Mouse (Mus musculus) ovary, postnatal 14 days (tissue): ENCODE results near the gene Nme7.

Experiments used
- DNase-seq: peaks from one replicate; pipeline ENCODE4 v3.0.0; 2022; ENCODE audit warnings: low spot score

Nme7 gene

GRCm38 (mm10) chr1:164320731-164321130 is 16.8 kb downstream of the Nme7 start:
- no peak for DNase-seq

- no peak for DNase-seq
These were observed 17.5 kb downstream of the Nme7 start for GRCm38 (mm10) chr1:164321408-164321807.

DNA sequence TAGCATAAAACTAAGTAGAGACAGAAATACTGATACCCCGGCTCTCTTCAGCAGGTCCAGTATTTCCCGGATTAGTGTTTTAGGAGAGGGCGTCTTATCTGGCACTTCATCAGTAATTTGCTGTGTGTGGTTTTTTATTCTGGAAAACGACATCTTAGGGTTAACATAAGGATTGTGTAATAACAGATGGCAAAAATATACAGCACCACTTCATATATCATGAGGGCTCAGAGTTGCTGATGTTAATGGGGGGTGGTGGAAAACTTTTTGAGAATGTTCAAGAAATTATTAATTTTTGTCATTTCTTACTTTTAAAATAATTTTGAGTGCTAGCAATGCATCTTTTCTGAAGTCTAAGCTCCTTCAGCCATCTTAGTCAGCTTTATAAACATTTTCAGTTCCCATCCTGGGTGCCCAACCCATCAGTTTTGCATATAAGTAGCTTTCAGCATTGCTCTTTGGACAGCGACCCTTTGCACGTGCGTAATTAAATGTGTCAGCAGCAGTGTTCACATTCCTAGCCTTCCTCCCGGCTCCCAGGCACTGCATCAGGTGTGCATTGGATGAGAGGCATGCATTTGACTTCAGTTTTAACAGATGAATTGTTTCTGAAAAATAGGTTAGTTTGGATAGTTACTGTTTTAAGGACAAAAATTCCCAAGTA is 19.2 kb downstream of the Nme7 start:
- no peak for DNase-seq

GRCm38 (mm10) chr1:164324221-164324620 is 20.3 kb downstream of the Nme7 start:
- DNase-seq, result no peak

DNA sequence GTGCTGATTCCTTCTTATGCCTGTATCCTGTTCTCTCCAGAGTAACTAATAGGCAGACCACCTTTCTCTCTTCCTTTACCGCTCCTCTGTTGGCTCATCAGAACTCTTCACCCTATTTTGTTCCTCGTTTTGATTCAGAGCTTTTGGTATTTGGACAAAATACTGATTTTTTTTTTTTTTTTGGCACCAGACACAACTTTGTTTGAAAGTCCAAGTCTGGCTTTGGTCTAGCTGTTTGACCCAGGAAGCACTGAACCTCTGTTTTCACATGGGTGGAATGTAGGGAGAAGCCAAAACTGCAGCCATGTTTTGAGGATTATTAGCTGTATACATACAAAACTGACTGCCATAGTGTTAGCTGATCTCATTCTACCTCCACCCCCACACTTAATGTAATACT is 21.0 kb downstream of the Nme7 start:
- DNase-seq, result no peak

- DNase-seq, result no peak
These were observed 22.8 kb downstream of the Nme7 start for GRCm38 (mm10) chr1:164326600-164327155.

DNA sequence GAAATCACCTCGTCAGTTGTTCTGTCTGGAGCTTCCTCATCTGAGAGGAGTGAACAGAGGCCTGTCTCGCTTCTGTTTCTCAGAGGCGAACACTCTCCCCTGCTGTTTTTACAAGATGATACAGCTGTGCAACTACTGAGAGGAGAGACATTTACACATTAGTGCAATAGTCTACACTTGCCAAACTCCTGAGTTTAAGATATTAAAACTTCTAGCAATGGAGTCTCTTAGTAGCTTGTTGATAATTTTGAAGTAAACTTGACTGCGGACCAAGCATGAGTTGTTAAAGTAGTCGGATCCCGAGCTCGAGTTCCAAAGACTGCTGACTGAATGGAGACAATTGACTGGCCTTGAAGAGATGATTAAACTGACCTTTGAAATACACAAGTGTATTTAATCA is 23.8 kb downstream of the Nme7 start:
- DNase-seq, result no peak

DNA sequence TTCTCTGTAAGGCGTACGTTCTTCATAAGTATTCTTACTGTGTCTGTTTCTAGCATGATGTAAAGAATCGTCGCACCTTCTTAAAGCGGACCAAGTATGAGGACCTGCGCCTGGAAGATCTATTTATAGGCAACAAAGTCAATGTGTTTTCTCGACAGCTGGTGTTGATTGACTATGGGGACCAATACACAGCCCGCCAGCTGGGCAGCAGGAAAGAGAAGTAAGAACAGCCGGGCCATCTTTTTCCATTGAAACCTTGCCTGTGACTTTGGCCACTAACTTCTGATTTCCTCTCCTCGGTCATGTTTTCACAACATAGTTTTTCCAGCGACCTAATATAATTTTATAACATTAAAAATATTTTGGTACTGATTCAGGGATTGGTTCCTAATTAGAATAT is 28.6 kb downstream of the Nme7 start:
- DNase-seq, result no peak

DNA sequence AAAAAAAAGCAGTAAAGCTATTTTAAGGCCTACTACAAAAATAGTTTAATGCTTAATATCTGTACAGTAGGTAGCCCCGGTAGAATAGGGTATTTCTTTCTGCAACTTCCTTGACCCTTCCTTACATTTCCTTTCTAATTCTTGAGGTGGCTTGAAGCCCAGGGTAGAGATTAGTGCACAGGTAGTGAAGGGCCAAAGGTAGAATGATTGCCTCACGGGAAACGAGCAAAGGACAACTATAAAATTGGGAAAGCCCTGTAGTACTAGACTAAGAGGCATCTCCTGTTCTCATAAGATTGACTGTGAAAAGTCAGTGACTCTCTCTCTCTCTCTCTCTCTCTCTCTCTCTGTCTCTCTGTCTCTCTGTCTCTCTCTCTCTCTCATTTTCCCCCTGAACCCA is 31.5 kb downstream of the Nme7 start:
- DNase-seq, result no peak

- DNase-seq, result no peak
These were observed 31.9 kb downstream of the Nme7 start for GRCm38 (mm10) chr1:164335846-164336245.

GRCm38 (mm10) chr1:164342161-164342560 is 38.2 kb downstream of the Nme7 start:
- DNase-seq, result no peak

DNA sequence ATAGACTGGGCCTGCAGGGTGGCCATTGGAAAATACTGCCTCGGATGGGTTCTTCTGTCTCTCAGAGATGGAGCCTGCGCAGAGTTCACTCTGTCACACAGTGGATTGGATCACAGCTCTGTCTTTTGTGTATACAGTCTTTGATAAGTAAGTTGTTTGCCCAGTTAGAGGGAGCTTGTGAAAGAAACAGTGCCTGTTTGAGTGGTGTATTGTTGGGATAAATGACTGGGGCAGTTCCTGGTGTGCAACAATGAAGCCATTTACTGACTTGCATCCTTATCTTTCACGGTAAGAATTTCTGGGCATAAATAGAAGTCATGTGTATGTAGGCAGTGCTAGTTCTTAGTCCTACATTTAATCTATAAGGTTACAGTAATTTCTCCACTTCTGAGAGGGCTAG is 49.5 kb downstream of the Nme7 start:
- no peak for DNase-seq

DNA sequence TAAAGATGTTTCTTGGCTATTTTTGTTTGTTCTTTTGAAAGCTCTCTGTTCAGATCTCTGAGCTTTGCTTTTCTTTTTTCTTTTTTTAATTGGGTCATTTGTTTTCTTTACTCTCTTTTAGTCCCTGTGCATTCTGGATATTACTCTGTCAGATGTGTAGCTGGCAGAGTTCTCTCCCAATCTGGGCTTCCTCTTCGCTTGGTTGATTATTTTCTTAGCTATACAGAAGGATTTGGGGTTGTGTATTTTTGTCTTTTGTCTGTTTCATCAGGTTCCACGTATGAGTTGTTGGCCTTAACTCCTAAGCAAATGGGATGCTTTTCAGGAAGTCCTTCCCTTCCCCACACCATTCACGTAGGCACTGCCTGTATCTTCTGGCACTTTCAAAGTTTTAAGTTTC is 54.1 kb downstream of the Nme7 start:
- DNase-seq, result no peak

GRCm38 (mm10) chr1:164361997-164362396 is 58.1 kb downstream of the Nme7 start:
- no peak for DNase-seq

GRCm38 (mm10) chr1:164366156-164367128 is 62.5 kb downstream of the Nme7 start:
- DNase-seq, result peak; percentile 55

GRCm38 (mm10) chr1:164368152-164368551 is 64.2 kb downstream of the Nme7 start:
- DNase-seq, result no peak

GRCm38 (mm10) chr1:164369781-164370180 is 65.9 kb downstream of the Nme7 start:
- DNase-seq, result no peak

DNA sequence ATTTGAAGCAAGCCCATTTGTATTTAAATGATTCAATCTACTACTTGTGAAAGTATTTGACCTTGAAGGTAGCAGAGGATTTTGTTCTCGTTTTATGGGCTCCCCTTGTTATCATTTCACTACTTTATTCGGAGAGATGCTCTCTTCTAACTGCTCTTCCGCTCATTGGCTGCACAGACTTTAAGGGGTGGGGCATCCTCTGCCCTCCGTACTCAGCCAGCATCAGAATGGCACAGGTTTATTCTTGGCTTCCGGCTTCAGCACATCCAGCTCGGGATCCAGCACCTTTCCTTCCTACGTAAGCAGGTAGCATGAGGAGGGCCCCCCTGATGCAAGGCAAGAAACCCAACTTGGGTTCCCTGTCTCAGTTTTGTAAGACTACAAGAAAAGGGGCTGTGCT is 69.1 kb downstream of the Nme7 start:
- DNase-seq, result no peak

DNA sequence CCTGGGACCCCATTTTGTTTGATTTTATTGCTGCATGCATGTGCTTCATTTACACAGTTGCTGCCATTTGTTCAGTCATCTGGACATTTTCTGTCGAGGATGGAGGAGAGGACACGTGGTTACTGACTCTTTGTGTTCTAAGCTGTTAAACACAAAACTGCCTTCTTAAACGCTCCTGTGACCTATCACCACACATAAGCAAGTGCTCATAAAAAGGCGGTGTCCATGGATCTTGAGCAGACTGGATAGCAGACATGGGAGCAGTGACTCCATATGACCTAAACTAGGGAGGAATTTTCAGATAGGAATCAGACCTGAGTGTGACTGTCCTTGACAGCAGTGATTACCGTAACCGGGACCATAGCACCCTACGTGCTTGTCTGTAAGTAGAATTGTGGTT is 70.1 kb downstream of the Nme7 start:
- no peak for DNase-seq

GRCm38 (mm10) chr1:164375626-164376025 is 71.7 kb downstream of the Nme7 start:
- DNase-seq, result no peak

DNA sequence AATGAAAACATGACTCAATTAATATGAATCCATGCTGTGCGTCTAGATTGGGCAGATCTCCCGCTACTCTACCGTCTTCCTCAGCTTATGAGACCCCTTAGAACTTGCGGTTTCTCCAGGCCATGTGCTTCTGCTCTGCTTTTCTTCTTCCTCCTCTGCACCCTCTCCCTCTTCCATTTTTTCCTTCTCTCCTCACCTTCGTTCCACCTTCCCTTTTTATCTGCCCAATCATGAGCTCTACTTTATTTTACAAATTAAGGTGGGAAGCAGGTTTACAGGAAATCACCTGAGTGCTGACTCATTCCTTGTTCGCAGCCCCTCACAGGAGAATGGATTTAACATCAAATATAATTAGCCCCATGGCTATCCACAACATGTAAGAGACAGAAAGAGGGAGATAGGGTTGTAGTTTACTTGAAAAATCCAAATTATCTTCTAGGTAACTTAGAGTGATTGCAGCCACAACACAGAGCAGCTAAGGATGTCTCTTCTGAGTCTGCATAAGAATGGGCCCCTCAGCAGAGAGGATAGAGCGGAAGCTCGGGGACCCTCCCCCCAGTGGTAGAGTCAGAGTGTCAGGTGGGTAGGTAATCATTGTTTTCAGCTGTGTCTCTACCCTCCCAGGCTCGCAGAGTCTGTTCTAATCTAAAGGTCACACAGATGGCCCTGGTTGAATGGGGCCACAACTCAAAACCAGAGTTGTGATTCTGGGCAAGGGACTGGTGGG is 73.0 kb downstream of the Nme7 start:
- DNase-seq, result no peak

- DNase-seq, result no peak
These were observed 79.7 kb downstream of the Nme7 start for GRCm38 (mm10) chr1:164383621-164384020.
